Mouse (Mus musculus) heart, embryonic 15.5 days (tissue): ENCODE data around the gene Agtr2. TPM values are rescaled to one million over a fixed set of nuclear protein-coding genes. Genes with fewer than 3 reads are reported as not detected.
"Not testable (repeated sequence)": the region's sequence is repeated elsewhere in the genome, so short reads cannot be mapped to it uniquely, and the experiment has no call there.

Source experiments
- ATAC-seq: fragments of 200-750 bp; cut with Nextera tagmentation; replicated peaks from 2 replicates; pipeline ENCODE4 v1.8.0; 2017; ENCODE audit warnings: low read depth, moderate TSS enrichment; ENCODE audit not compliant: insufficient number of reproducible peaks, insufficient read depth, low FRiP score
- H3K27ac ChIP-seq: fragments of 300-500 bp; sonication (generic); 2 replicates; pipeline ENCODE4 v1.5.1; 2015; ENCODE audit warnings: mild to moderate bottlenecking, inconsistent platforms
- H3K27me3 ChIP-seq: fragments of 300-500 bp; sonication (generic); 2 replicates; pipeline ENCODE4 v1.6.1; 2015; ENCODE audit warnings: inconsistent platforms
- H3K36me3 ChIP-seq: fragments of 300-500 bp; sonication (generic); 2 replicates; pipeline ENCODE4 v1.6.1; 2015; ENCODE audit warnings: mild to moderate bottlenecking, inconsistent platforms
- H3K4me1 ChIP-seq: fragments of 300-500 bp; sonication (generic); replicated peaks from 2 replicates; pipeline ENCODE4 v1.6.1; 2015; ENCODE audit warnings: inconsistent platforms
- H3K4me2 ChIP-seq: fragments of 300-500 bp; sonication (generic); 2 replicates; pipeline ENCODE4 v1.6.1; 2015; ENCODE audit warnings: inconsistent platforms, mild to moderate bottlenecking, moderate library complexity
- H3K4me3 ChIP-seq: fragments of 300-500 bp; sonication (generic); 2 replicates; pipeline ENCODE4 v1.5.1; 2015; ENCODE audit warnings: mild to moderate bottlenecking, inconsistent platforms
- H3K9ac ChIP-seq: fragments of 300-500 bp; sonication (generic); 2 replicates; pipeline ENCODE4 v1.6.1; 2015; ENCODE audit warnings: mild to moderate bottlenecking, inconsistent platforms
- H3K9me3 ChIP-seq: fragments of 300-500 bp; sonication (generic); replicated peaks from 2 replicates; pipeline ENCODE4 v1.6.1; 2016; ENCODE audit warnings: inconsistent platforms
- WGBS: fragments of 180-500 bp; shearing (Covaris S2); methylation state at CpG from one replicate; pipeline ENCODE4 v1.1.7; 2015; ENCODE audit warnings: mixed read lengths; 5-methylcytosine and 5-hydroxymethylcytosine counted together
- polyA plus RNA-seq: library from polyadenylated mRNA; unstranded; fragments of >200 nt; fragmentation: Nextera tagmentation; extraction: Ambion mirVana; gene quantifications from 2 replicates; pipeline ENCODE4 v1.2.1, GENCODE M21; 2015

Gene Agtr2
- 10.2 and 28.6 TPM in 2 replicates for polyA plus RNA-seq

DNA sequence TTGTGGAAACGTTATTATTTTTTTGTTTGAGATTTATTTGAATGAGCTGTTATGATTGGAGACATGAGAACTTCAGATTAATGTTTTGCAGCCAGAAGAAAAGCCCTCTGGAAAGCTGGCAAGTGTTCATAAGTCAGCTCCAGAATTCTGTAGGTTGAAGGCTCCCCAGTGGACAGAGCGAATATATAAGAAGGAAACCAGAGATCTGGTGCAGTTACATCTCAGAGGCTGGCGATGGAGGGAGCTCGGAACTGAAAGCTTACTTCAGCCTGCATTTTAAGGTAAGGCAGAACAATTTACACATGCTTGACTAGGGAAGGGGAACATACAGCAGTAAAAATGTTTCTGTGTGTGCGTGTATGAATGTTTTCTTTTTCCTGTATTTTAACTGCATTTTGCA lies at the start of gene Agtr2:
Agtr2 (plus strand) TSS at position 131 of the 400 bp plus-strand sequence.
- no peak within 1 kb of the TSS for H3K27ac ChIP-seq
- H3K4me3 ChIP-seq, result no peak within 1 kb of the TSS
- no peaks in the 10 kb centered on the region for H3K27me3 ChIP-seq
- no peaks in the 10 kb centered on the region for H3K9me3 ChIP-seq
- no peaks in the 10 kb centered on the region for H3K4me1 ChIP-seq
- no peak for ATAC-seq
- no peak within 1 kb of the TSS for H3K4me2 ChIP-seq
- no peak within 1 kb of the TSS for H3K9ac ChIP-seq
- H3K36me3 ChIP-seq, result no peaks in the 10 kb centered on the region
- 62% methylated on average over 5 of the region's 5 CpGs for WGBS

DNA sequence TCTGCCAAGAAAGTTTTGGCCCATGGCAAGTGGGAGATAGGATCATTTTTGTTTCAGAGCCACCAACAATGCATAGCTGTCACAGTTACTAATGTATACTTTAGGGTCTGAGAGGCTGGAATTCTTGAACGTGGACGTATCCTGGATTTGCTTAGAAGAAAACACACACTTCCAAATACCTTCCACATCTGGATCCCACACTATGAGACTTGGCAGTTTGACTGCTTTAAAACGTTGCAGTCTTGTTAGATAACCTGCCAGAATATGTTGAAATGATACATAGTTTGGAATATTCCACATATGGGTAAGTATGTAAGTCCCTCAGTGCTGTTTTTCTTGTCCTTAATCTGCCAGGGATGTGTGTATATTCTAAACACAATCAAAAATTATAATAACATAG lies 31.8 kb upstream of the Agtr2 start:
- no peaks in the 10 kb centered on the region for H3K9me3 ChIP-seq
- no peak overlapping the region for H3K27ac ChIP-seq
- no peak overlapping the region for H3K4me2 ChIP-seq
- no peaks in the 10 kb centered on the region for H3K27me3 ChIP-seq
- H3K9ac ChIP-seq, result no peak overlapping the region
- H3K4me3 ChIP-seq, result no peak overlapping the region
- H3K36me3 ChIP-seq, result no peaks in the 10 kb centered on the region
- no peak for ATAC-seq
- no peaks in the 10 kb centered on the region for H3K4me1 ChIP-seq
- WGBS, result 51% methylated on average over 3 of the region's 3 CpGs

DNA sequence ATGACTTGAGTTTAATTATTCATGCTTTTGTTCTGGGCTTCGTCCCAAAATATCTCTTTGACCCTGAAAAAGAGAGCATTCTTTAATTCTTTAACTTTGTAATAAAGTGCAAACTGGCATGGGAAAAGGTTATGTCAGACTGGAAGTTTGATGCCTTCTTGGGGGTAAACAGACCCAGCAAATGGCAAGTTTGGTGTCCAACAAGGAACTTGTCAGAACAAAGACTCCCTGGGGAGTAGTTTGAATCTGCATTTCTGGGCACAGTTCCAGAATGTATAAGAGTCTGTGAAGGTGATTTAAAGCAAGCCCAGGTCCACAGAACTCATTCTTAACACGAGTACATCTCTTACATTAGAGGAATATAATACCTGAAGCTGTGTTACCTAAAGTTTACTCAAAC lies 3.8 kb downstream of the Agtr2 start:
- WGBS, result 50% methylated on average over 2 of the region's 2 CpGs
- H3K27me3 ChIP-seq, result no peaks in the 10 kb centered on the region
- no peak overlapping the region for H3K9ac ChIP-seq
- no peak overlapping the region for H3K4me3 ChIP-seq
- no peak overlapping the region for H3K4me2 ChIP-seq
- H3K36me3 ChIP-seq, result no peaks in the 10 kb centered on the region
- no peaks in the 10 kb centered on the region for H3K9me3 ChIP-seq
- no peaks in the 10 kb centered on the region for H3K4me1 ChIP-seq
- no peak overlapping the region for H3K27ac ChIP-seq
- ATAC-seq, result no peak

DNA sequence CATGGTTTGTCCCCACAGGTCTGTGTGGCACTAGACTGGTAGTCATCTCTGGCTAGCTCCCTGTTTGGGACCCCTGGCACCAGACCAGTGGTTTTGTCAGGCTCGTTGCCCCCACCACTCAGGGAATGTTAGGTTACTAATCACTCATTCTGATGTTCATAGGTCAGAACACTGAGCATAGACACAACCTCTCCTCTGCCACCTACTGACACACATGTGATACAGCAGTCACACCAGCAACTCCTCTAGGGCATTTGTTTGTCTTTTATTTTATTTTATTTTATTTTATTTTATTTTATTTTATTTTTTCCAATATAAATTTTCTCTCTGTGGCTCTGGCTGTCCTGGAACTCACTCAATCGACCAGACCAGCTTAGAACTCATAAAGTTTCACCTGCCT lies 15.9 kb downstream of the Agtr2 start:
- Histone ChIP-seq H3K4me2 (no peak overlapping the region), H3K9me3 (no peaks in the 10 kb centered on the region), H3K36me3 (no peaks in the 10 kb centered on the region), H3K4me3 (no peak overlapping the region), H3K9ac (no peak overlapping the region), H3K4me1 (no peaks in the 10 kb centered on the region), H3K27me3 (no peaks in the 10 kb centered on the region), H3K27ac (no peak overlapping the region)
- WGBS, result 25% methylated on average over 2 of the region's 2 CpGs
- ATAC-seq, result no peak

DNA sequence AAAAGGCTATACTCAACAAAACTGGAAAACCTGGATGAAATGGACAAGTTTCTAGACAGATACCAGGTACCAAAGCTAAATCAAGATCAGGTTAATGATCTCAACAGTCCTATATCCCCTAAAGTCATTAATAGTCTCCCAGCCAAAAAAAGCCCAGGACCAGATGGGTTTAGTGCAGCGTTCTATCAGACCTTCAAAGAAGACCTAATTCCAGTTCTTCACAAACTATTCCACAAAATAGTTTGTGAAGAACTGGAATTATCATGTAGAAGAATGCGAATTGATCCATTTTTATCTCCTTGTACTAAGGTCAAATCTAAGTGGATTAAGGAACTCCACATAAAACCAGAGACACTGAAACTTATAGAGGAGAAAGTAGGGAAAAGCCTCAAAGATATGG lies 23.0 kb downstream of the Agtr2 start:
- H3K4me2 ChIP-seq, H3K4me1 ChIP-seq, H3K27me3 ChIP-seq, H3K27ac ChIP-seq, H3K9me3 ChIP-seq, H3K4me3 ChIP-seq, H3K9ac ChIP-seq, H3K36me3 ChIP-seq, ATAC-seq: not testable (repeated sequence)
- WGBS, result 59% methylated on average over 2 of the region's 2 CpGs

DNA sequence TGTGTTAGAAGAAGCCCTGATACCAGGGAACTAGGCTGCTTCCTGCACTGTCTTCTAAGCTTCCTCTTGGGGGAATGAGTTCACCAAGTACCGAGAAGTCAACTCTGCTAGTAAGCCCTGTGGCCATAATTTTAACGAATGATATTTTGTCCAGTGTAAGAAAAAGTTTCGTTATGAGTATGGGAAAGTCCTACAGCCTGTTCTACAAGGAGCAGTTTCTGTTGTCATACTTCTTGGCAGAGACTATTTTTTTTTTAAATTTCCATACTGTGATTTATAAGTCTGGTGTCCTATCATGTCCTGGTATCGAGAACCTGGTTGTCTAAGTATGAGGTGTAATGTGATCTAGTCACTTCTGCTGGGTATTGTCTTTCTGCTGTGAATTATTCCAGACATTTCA lies 38.2 kb downstream of the Agtr2 start:
- ATAC-seq, result no peak
- no peaks in the 10 kb centered on the region for H3K9me3 ChIP-seq
- no peak overlapping the region for H3K4me2 ChIP-seq
- H3K27ac ChIP-seq, result no peak overlapping the region
- 69% methylated on average over 4 of the region's 4 CpGs for WGBS
- H3K36me3 ChIP-seq, result no peaks in the 10 kb centered on the region
- H3K4me1 ChIP-seq, result no peaks in the 10 kb centered on the region
- no peaks in the 10 kb centered on the region for H3K27me3 ChIP-seq
- no peak overlapping the region for H3K9ac ChIP-seq
- no peak overlapping the region for H3K4me3 ChIP-seq

Other genes starting within 250 kb of the Agtr2 start
- 0.29 and 0.49 TPM in 2 replicates for gene Slc6a14, start 230.4 kb downstream of the Agtr2 start, polyA plus RNA-seq